Comparison of ENCODE assay signal across 9 mouse cellular contexts in the genomic region with DNA sequence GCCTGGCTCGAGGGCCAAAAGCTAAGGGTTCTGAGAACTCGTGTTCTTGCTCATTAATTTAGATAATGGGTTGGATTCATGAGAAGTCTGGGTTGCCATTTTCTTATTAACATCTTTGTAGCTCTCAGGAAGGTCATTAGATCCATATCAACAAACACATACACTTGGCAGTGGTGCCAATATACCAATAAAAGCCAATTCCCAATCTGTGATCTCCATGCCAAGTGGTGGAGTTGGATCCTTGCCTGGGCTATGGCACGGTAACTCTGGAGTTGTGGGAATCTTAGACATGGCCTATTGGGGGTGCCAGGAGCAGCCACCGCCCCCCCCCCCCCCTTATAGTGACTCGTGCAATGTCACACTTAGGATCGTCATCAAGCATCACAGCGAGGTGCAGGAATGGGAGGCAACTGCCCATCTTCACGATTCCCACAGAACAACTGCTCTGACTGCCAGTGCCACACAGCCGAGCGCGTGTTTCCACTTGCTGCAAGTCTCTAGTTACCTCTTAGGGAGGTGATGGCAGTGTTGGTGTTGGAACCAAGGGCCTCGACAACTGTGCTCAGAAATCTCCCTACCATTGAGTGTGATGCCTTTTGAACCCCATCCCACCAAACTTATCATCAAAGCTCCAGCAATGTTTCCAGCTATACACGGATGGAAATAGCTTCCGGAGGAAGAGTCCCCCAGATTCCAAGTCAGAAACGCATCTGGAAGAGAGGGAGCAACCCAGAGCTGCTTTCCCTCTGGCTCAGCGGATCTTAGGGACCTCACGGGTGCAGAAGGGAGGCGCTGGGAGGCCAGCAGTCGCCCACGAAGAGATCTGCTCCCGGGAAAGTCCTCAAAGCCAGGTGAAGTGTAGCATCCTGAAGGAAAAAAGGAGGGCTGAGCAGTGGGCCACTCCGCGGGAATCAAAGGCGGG. TPM values are rescaled to one million over a fixed set of nuclear protein-coding genes. Genes with fewer than 3 reads are reported as not detected.
DNase-seq lines count a peak whose midpoint lies in the region; ATAC-seq and TF ChIP-seq lines count a peak whose summit lies in the region.
"Had no signal": no experiment of that assay in that cellular context is flagged by ENCODE, and none has a peak within 500 bp of the region (broad histone marks: within the 10 kb centered on the region; RNA-seq: fewer than 3 reads in every experiment).

No protein-coding gene starts in this region.

- H3K4me1 ChIP-seq in lung, postnatal 0 days (ENCODE audit: insufficient read depth, low read depth, low read length) = peaks cover 19% of the 10 kb centered on the region; the same call in 1 of the 2 replicates
- H3K4me1 ChIP-seq in heart, embryonic 11.5 days (ENCODE audit: control insufficient read depth, insufficient read depth, low read length) = peaks cover 33% of the 10 kb centered on the region
- H3K4me1 ChIP-seq in limb, embryonic 12.5 days (replicated peaks) = peaks cover 17% of the 10 kb centered on the region
- peaks cover 15% of the 10 kb centered on the region for H3K4me1 ChIP-seq in stomach, embryonic 15.5 days

- WGBS in lung, postnatal 0 days = 38% methylated on average over 24 of the region's 24 CpGs
- WGBS in heart, embryonic 11.5 days (ENCODE audit: insufficient replicate concordance) = 19% methylated on average over 24 of the region's 24 CpGs
- 27% methylated on average over 24 of the region's 24 CpGs for WGBS in limb, embryonic 12.5 days
- 41% methylated on average over 24 of the region's 24 CpGs for WGBS in stomach, embryonic 15.5 days

- H3K9ac ChIP-seq in lung, postnatal 0 days (replicated peaks; ENCODE audit: low read depth) = 0 out of 2 replicates have a peak overlapping the region, but pooled peaks have one; percentile 36
- H3K9ac ChIP-seq in heart, embryonic 11.5 days (ENCODE audit: low read depth, low read length) = peak overlapping the region; percentile 34; the same call in 1 of the 2 replicates
- peak overlapping the region; percentile 47; the same call in 1 of the 2 replicates for H3K9ac ChIP-seq in limb, embryonic 12.5 days (replicated peaks)
- no peak overlapping the region for H3K9ac ChIP-seq in stomach, embryonic 15.5 days

- H3K27ac ChIP-seq in lung, postnatal 0 days (ENCODE audit: low read length) = no peak overlapping the region
- 0 out of 2 replicates have a peak overlapping the region, but pooled peaks have one; percentile 82 for H3K27ac ChIP-seq in heart, embryonic 11.5 days (ENCODE audit: low read depth, low read length)
- H3K27ac ChIP-seq in limb, embryonic 12.5 days = no peak overlapping the region
- no peak overlapping the region for H3K27ac ChIP-seq in stomach, embryonic 15.5 days

- no peaks in the 10 kb centered on the region for H3K36me3 ChIP-seq in lung, postnatal 0 days (ENCODE audit: insufficient read depth, low read length)
- no peaks in the 10 kb centered on the region for H3K36me3 ChIP-seq in heart, embryonic 11.5 days (ENCODE audit: control insufficient read depth, insufficient read depth, low read length)
- no peaks in the 10 kb centered on the region for H3K36me3 ChIP-seq in limb, embryonic 12.5 days
- no peaks in the 10 kb centered on the region for H3K36me3 ChIP-seq in stomach, embryonic 15.5 days

- TF ChIP-seq CTCF in lung, postnatal 0 days (IDR thresholded peaks at IDR 0.05) = no peak

- no peaks in the 10 kb centered on the region for H3K27me3 ChIP-seq in lung, postnatal 0 days (replicated peaks; ENCODE audit: insufficient read depth, low read length)
- peaks cover 2% of the 10 kb centered on the region; the same call in 1 of the 2 replicates for H3K27me3 ChIP-seq in heart, embryonic 11.5 days (ENCODE audit: control insufficient read depth, insufficient read depth, low read length)
- H3K27me3 ChIP-seq in limb, embryonic 12.5 days = peaks cover 39% of the 10 kb centered on the region
- 0 out of 2 replicates have a peak, but pooled peaks cover 4% of the 10 kb centered on the region for H3K27me3 ChIP-seq in stomach, embryonic 15.5 days (replicated peaks)

- peak overlapping the region; percentile 60 for H3K4me2 ChIP-seq in lung, postnatal 0 days (replicated peaks; ENCODE audit: low read depth, low read length)
- H3K4me2 ChIP-seq in heart, embryonic 11.5 days = peak overlapping the region; percentile 72
- peak overlapping the region; percentile 59 for H3K4me2 ChIP-seq in limb, embryonic 12.5 days
- H3K4me2 ChIP-seq in stomach, embryonic 15.5 days = peak overlapping the region; percentile 55

- no peak for ATAC-seq in lung, postnatal 0 days
- ATAC-seq in heart, embryonic 11.5 days (replicated peaks; ENCODE audit: insufficient number of reproducible peaks, low FRiP score, low TSS enrichment) = no peak
- no peak for ATAC-seq in limb, embryonic 12.5 days (ENCODE audit: insufficient number of reproducible peaks, insufficient read depth, low FRiP score, low TSS enrichment, low read depth)
- ATAC-seq in stomach, embryonic 15.5 days (ENCODE audit: insufficient read depth, low FRiP score, low read depth) = no peak
- no peak for ATAC-seq in megakaryocyte progenitor cell, adult 5-6 weeks (replicated peaks; ENCODE audit: poor library complexity)
- no peak for ATAC-seq in erythroid progenitor cell, adult 5-6 weeks (replicated peaks; ENCODE audit: low FRiP score, poor library complexity, severe bottlenecking)

- DNase-seq in lung, postnatal 0 days (ENCODE audit: low spot score) = no peak
- no peak for DNase-seq in lung, postnatal 4 days
- no peak for DNase-seq in cerebellum, postnatal 25 days

- H3K4me3 ChIP-seq in lung, postnatal 0 days (ENCODE audit: low read depth, low read length) = peak overlapping the region; percentile 24; the same call in 1 of the 2 replicates
- H3K4me3 ChIP-seq in heart, embryonic 11.5 days (ENCODE audit: low read depth, low read length) = peak overlapping the region; percentile 36
- peak overlapping the region; percentile 30 for H3K4me3 ChIP-seq in limb, embryonic 12.5 days (replicated peaks)
- H3K4me3 ChIP-seq in stomach, embryonic 15.5 days (replicated peaks) = peak overlapping the region; percentile 20

- no peak for TF ChIP-seq EP300 in lung, postnatal 0 days (IDR thresholded peaks at IDR 0.05)

- H3K9me3 ChIP-seq in lung, postnatal 0 days (ENCODE audit: low read length) = no peaks in the 10 kb centered on the region
- H3K9me3 ChIP-seq in heart, embryonic 11.5 days (replicated peaks; ENCODE audit: control insufficient read depth, low read length) = no peaks in the 10 kb centered on the region
- H3K9me3 ChIP-seq in limb, embryonic 12.5 days = no peaks in the 10 kb centered on the region
- no peaks in the 10 kb centered on the region for H3K9me3 ChIP-seq in stomach, embryonic 15.5 days

RNA-seq across cellular contexts. Expression of gene Ccdc186, which starts 46.8 kb away (rescaled TPM):
- polyA plus RNA-seq in lung, postnatal 0 days (2015; fragmentation: Nextera tagmentation; extraction: Ambion mirVana) = 27.9 and 29.1 TPM in 2 replicates
- polyA plus RNA-seq in heart, embryonic 11.5 days (2014; fragmentation: Nextera tagmentation; extraction: Ambion mirVana) = 15.5 and 16.5 TPM in 2 replicates
- 24.7 and 28.9 TPM in 2 replicates for polyA plus RNA-seq in limb, embryonic 12.5 days (2016; fragmentation: Nextera tagmentation; extraction: Ambion mirVana)
- 19.5 and 23.6 TPM in 2 replicates for polyA plus RNA-seq in stomach, embryonic 15.5 days (2015; fragmentation: Nextera tagmentation; extraction: Ambion mirVana)
- 6.6 and 7.3 TPM in 2 replicates for total RNA-seq in megakaryocyte progenitor cell, adult 5-6 weeks (2015)
- 23.8 and 32.2 TPM in 2 replicates for total RNA-seq in megakaryocyte progenitor cell, adult 5-6 weeks (2017)
- total RNA-seq in erythroid progenitor cell, adult 5-6 weeks (2015; ENCODE audit: low replicate concordance) = 12.6 and 18.4 TPM in 2 replicates
- total RNA-seq in erythroid progenitor cell, adult 5-6 weeks (2017; ENCODE audit: low replicate concordance) = 27.0 and 45.1 TPM in 2 replicates

RNA-seq across cellular contexts. Expression of gene Tdrd1, which starts 50.8 kb away (rescaled TPM):
- polyA plus RNA-seq in lung, postnatal 0 days (2015; fragmentation: Nextera tagmentation; extraction: Ambion mirVana) = not detected in 2 replicates
- polyA plus RNA-seq in heart, embryonic 11.5 days (2014; fragmentation: Nextera tagmentation; extraction: Ambion mirVana) = 0.62 and 1.2 TPM in 2 replicates
- polyA plus RNA-seq in limb, embryonic 12.5 days (2016; fragmentation: Nextera tagmentation; extraction: Ambion mirVana) = 1.8 and 2.3 TPM in 2 replicates
- 1.6 and 1.7 TPM in 2 replicates for polyA plus RNA-seq in stomach, embryonic 15.5 days (2015; fragmentation: Nextera tagmentation; extraction: Ambion mirVana)
- 0.17 TPM in 1 of 2 replicates, not detected in the other for total RNA-seq in megakaryocyte progenitor cell, adult 5-6 weeks (2015)
- 0.04 TPM in 1 of 2 replicates, not detected in the other for total RNA-seq in megakaryocyte progenitor cell, adult 5-6 weeks (2017)
- total RNA-seq in erythroid progenitor cell, adult 5-6 weeks (2015; ENCODE audit: low replicate concordance) = not detected in 2 replicates
- total RNA-seq in erythroid progenitor cell, adult 5-6 weeks (2017; ENCODE audit: low replicate concordance) = not detected in 2 replicates
- total RNA-seq: common myeloid progenitor, adult 5-6 weeks had no signal

RNA-seq across cellular contexts. Expression of gene Adrb1, which starts 53.2 kb away (rescaled TPM):
- polyA plus RNA-seq in lung, postnatal 0 days (2015; fragmentation: Nextera tagmentation; extraction: Ambion mirVana) = 12.6 and 14.7 TPM in 2 replicates
- polyA plus RNA-seq in heart, embryonic 11.5 days (2014; fragmentation: Nextera tagmentation; extraction: Ambion mirVana) = 1.5 and 1.8 TPM in 2 replicates
- 0.50 and 0.70 TPM in 2 replicates for polyA plus RNA-seq in limb, embryonic 12.5 days (2016; fragmentation: Nextera tagmentation; extraction: Ambion mirVana)
- polyA plus RNA-seq in stomach, embryonic 15.5 days (2015; fragmentation: Nextera tagmentation; extraction: Ambion mirVana) = 0.93 and 1.2 TPM in 2 replicates
- total RNA-seq in megakaryocyte progenitor cell, adult 5-6 weeks (2015) = not detected in 2 replicates
- 0.04 TPM in 1 of 2 replicates, not detected in the other for total RNA-seq in megakaryocyte progenitor cell, adult 5-6 weeks (2017)
- total RNA-seq in erythroid progenitor cell, adult 5-6 weeks (2015; ENCODE audit: low replicate concordance) = not detected in 2 replicates
- total RNA-seq in erythroid progenitor cell, adult 5-6 weeks (2017; ENCODE audit: low replicate concordance) = 0.45 TPM in 1 of 2 replicates, not detected in the other
- total RNA-seq: common myeloid progenitor, adult 5-6 weeks had no signal
